Mouse (Mus musculus) myocyte (in vitro differentiated cells): ENCODE measurements around the gene Nab2. TPM values are rescaled to one million over a fixed set of nuclear protein-coding genes. Genes with fewer than 3 reads are reported as not detected.
A peak's percentile ranks its signal among the peaks of the same experiment; 100 is the strongest.

ENCODE experiments used
- H3K27me3 ChIP-seq: one replicate; pipeline ENCODE4 v1.6.1; 2011; ENCODE audit not compliant: control insufficient read depth, insufficient read depth, insufficient read length
- H3K36me3 ChIP-seq: one replicate; pipeline ENCODE4 v1.6.1; 2011; ENCODE audit not compliant: control insufficient read depth, insufficient read depth
- H3K4me2 ChIP-seq: one replicate; pipeline ENCODE4 v1.6.1; 2011; ENCODE audit warnings: low read depth, control low read depth
- H3K4me3 ChIP-seq: one replicate; pipeline ENCODE4 v1.5.1; 2011; ENCODE audit warnings: mild to moderate bottlenecking, control low read depth, moderate library complexity
- H3K79me2 ChIP-seq: one replicate; pipeline ENCODE4 v1.6.1; 2011; ENCODE audit not compliant: control insufficient read depth, insufficient read depth
- H3ac ChIP-seq: one replicate; pipeline ENCODE4 v1.6.1; 2011; ENCODE audit not compliant: control insufficient read depth, insufficient read length
- CEBPB ChIP-seq: IDR thresholded peaks from 2 replicates; pipeline ENCODE4 v1.6.1; 2011; ENCODE audit warnings: mild to moderate bottlenecking, moderate library complexity; ENCODE audit not compliant: poor library complexity, insufficient read depth, severe bottlenecking
- E2F4 ChIP-seq: IDR thresholded peaks from one replicate; pipeline ENCODE4 v1.6.1; 2011; ENCODE audit warnings: mild to moderate bottlenecking, control low read depth, moderate library complexity; ENCODE audit not compliant: insufficient read depth
- MAX ChIP-seq: IDR thresholded peaks from one replicate; pipeline ENCODE4 v1.6.1; 2011; ENCODE audit warnings: low read depth, mild to moderate bottlenecking, control low read depth
- MYOD1 ChIP-seq, 3 experiments: IDR thresholded peaks; one replicate each; pipeline ENCODE4 v1.6.1; 2011; ENCODE audit warnings: control low read depth in 2 of 3, low read depth in 2 of 3, mild to moderate bottlenecking in 2 of 3, moderate library complexity in 1 of 3; ENCODE audit not compliant: insufficient read length in 2 of 3, control insufficient read depth in 1 of 3
- MYOG ChIP-seq, 3 experiments: IDR thresholded peaks; one replicate each; pipeline ENCODE4 v1.6.1; 2011; ENCODE audit warnings: control low read depth in 2 of 3, low read depth in 2 of 3, mild to moderate bottlenecking in 2 of 3; ENCODE audit not compliant: insufficient read length in 2 of 3, control insufficient read depth in 1 of 3, insufficient read depth in 1 of 3
- POLR2A ChIP-seq: IDR thresholded peaks from one replicate; pipeline ENCODE4 v1.6.1; 2011; ENCODE audit warnings: low read depth, mild to moderate bottlenecking, control low read depth, moderate library complexity; ENCODE audit not compliant: insufficient read length
- POLR2AphosphoS2 ChIP-seq: IDR thresholded peaks from one replicate; pipeline ENCODE4 v1.6.1; 2011; ENCODE audit warnings: low read depth, control low read depth; ENCODE audit not compliant: insufficient read length
- REST ChIP-seq: IDR thresholded peaks from one replicate; pipeline ENCODE4 v1.6.1; 2011; ENCODE audit warnings: mild to moderate bottlenecking, control low read depth, moderate library complexity; ENCODE audit not compliant: insufficient read depth, insufficient read length
- SRF ChIP-seq: IDR thresholded peaks from one replicate; pipeline ENCODE4 v1.6.1; 2011; ENCODE audit warnings: low read depth; ENCODE audit not compliant: control insufficient read depth, insufficient read length
- TCF12 ChIP-seq: IDR thresholded peaks from one replicate; pipeline ENCODE4 v1.6.1; 2011; ENCODE audit warnings: mild to moderate bottlenecking, control low read depth; ENCODE audit not compliant: poor library complexity, insufficient read depth, severe bottlenecking
- TCF3 ChIP-seq: IDR thresholded peaks from one replicate; pipeline ENCODE4 v1.6.1; 2011; ENCODE audit warnings: low read depth, control low read depth; ENCODE audit not compliant: insufficient read length
- USF1 ChIP-seq: IDR thresholded peaks from one replicate; pipeline ENCODE4 v1.6.1; 2011; ENCODE audit warnings: low read depth, mild to moderate bottlenecking, control low read depth, moderate library complexity
- polyA plus RNA-seq: library from polyadenylated mRNA; unstranded; fragments of >200 nt; fragmentation: generic; extraction: Trizol; gene quantifications from one replicate; pipeline ENCODE4 v1.2.1, GENCODE M21; 2012; ENCODE audit warnings: missing spikeins

The Nab2 gene
- polyA plus RNA-seq, 1 experiment: 68.7 TPM

DNA sequence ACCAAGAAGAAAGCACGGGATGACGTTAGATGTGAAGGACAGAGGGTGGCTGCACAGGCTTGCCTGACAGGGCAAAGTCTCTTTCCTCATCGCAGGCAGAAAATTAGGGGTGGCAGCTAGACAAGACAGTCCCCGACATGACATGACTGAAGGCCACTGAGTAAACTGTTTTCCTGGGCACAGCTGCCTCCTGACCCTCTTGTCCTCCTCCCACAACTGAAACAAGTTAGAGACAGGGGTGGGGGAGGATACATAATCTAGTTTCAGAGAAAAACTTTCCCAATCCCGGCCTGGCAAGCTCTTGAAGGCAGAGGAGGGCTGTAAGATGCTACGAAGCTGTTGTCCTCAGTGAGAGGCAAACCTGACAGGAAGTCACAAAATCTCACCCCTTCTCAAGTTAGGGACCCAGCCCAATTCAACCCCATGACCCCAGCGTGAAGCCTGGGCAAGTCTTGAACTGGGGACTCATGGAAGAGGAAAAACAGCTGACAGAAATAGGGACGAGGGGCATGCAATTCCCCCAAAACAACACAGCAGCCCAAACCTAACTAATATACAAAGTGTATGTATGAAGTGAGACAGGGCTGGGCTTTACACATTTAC is 49.1 kb downstream of the Nab2 start:
- peak overlapping the region; percentile 85 for H3K4me3 ChIP-seq
- H3K79me2 ChIP-seq: peaks cover 57% of the 10 kb centered on the region
- TF ChIP-seq TCF12: no peak
- TF ChIP-seq POLR2A: no peak
- no peak for TF ChIP-seq MYOG (IDR thresholded peaks at IDR 0.05; ENCODE audit: control insufficient read depth in 1 of 3, insufficient read depth in 1 of 3, insufficient read length in 2 of 3, low read depth in 2 of 3)
- TF ChIP-seq CEBPB: no peak
- TF ChIP-seq MYOD1 (IDR thresholded peaks at IDR 0.05; ENCODE audit: control insufficient read depth in 1 of 3, insufficient read length in 2 of 3, low read depth in 2 of 3): no peak
- no peak for TF ChIP-seq MAX
- no peak for TF ChIP-seq E2F4
- no peak for TF ChIP-seq REST
- no peak for TF ChIP-seq USF1
- TF ChIP-seq POLR2AphosphoS2: no peak
- no peaks in the 10 kb centered on the region for H3K27me3 ChIP-seq
- peak overlapping the region; percentile 94 for H3K4me2 ChIP-seq
- no peaks in the 10 kb centered on the region for H3K36me3 ChIP-seq
- peak overlapping the region; percentile 3 for H3ac ChIP-seq

DNA sequence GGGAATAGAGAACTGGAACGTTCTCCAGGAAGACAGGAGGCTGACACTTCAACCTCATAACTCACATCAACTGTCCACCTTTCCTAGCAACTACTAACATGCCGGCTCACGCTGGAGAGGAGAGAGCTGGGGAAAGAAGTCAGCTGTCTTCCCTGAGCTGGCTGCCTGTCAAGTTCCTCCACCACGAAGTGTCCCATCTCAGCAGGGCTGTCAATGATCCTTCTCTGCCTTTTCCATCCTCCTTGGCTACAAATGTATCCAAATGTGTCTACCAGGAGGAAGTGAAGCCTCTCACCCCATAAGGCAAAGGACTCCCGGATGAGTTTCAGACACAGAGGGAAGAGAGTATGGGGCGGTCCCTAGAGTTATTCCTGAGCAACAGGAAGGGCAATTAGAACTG is 50.2 kb downstream of the Nab2 start:
- H3K27me3 ChIP-seq: no peaks in the 10 kb centered on the region
- TF ChIP-seq USF1 (no peak), MYOG (IDR thresholded peaks at IDR 0.05; ENCODE audit: control insufficient read depth in 1 of 3, insufficient read depth in 1 of 3, insufficient read length in 2 of 3, low read depth in 2 of 3) (peak in 1 of 3 experiments; percentile 79), TCF3 (no peak), MAX (no peak), E2F4 (no peak), REST (no peak), MYOD1 (IDR thresholded peaks at IDR 0.05; ENCODE audit: control insufficient read depth in 1 of 3, insufficient read length in 2 of 3, low read depth in 2 of 3) (peak; percentile 32 to 78 (median 67)), POLR2A (no peak), CEBPB (no peak)
- no peaks in the 10 kb centered on the region for H3K36me3 ChIP-seq
- peak overlapping the region; percentile 85 for H3K4me3 ChIP-seq
- H3K4me2 ChIP-seq: peak overlapping the region; percentile 94
- no peak overlapping the region for H3ac ChIP-seq
- peaks cover 67% of the 10 kb centered on the region for H3K79me2 ChIP-seq

DNA sequence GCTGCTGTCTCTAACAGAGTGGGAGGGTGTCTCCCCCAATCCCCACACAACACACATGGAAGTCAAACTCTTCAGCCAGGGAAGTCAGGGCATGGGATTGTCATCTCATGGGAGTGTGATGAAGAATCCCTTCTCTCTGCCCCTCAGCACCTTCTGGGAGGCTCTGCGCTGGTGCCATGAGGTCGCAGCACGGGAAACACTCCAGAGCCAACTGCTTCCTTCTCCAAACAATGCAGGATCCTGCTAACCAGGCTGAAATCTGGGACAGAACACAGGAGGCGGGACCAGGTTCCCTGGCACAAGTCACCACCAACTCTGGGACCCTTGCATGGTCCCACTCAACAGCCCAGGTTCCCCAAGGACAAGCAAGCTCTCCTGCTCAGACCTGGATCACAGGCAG is 51.1 kb downstream of the Nab2 start:
- Histone ChIP-seq H3K4me3 (peak overlapping the region; percentile 85), H3K27me3 (no peaks in the 10 kb centered on the region), H3K79me2 (peaks cover 76% of the 10 kb centered on the region), H3K4me2 (peak overlapping the region; percentile 94), H3ac (no peak overlapping the region), H3K36me3 (peaks cover 4% of the 10 kb centered on the region)
- TF ChIP-seq POLR2A (peak; percentile 12), TCF3 (no peak), MAX (no peak), MYOG (IDR thresholded peaks at IDR 0.05; ENCODE audit: control insufficient read depth in 1 of 3, insufficient read depth in 1 of 3, insufficient read length in 2 of 3, low read depth in 2 of 3) (no peak), USF1 (no peak), CEBPB (no peak), MYOD1 (IDR thresholded peaks at IDR 0.05; ENCODE audit: control insufficient read depth in 1 of 3, insufficient read length in 2 of 3, low read depth in 2 of 3) (no peak), SRF (no peak), TCF12 (no peak), POLR2AphosphoS2 (peak; percentile 49), REST (no peak)

DNA sequence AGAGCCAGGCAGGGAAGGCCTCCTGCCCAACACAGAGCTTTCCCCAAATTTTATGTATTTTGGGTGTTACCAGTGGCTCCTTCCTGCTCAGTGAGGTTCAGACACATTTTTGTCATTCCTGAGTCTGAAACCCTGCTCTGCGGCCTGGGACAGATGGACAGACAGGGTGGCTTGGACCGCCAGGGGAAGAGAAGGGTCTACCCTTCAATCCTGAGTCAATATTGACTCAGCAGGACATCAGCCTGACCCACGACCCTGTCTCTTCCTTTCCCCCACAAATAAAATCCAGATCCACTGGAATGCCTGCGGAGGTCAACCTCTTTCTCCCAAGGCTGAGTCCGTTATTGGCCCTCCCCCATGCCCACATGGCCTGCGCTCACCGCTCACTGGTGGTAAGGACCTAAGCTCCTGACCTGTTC is 52.1 kb downstream of the Nab2 start:
- H3K4me2 ChIP-seq: peak overlapping the region; percentile 94

More for the DNA sequence above, 52.1 kb downstream of the Nab2 start:
- Histone ChIP-seq H3ac (no peak overlapping the region), H3K27me3 (no peaks in the 10 kb centered on the region), H3K36me3 (peaks cover 13% of the 10 kb centered on the region), H3K79me2 (peaks cover 76% of the 10 kb centered on the region), H3K4me3 (peak overlapping the region; percentile 85)
- TF ChIP-seq MYOD1 (IDR thresholded peaks at IDR 0.05; ENCODE audit: control insufficient read depth in 1 of 3, insufficient read length in 2 of 3, low read depth in 2 of 3) (peak in 2 of 3 experiments; percentile 19 to 32), MYOG (IDR thresholded peaks at IDR 0.05; ENCODE audit: control insufficient read depth in 1 of 3, insufficient read depth in 1 of 3, insufficient read length in 2 of 3, low read depth in 2 of 3) (peak in 1 of 3 experiments; percentile 29), SRF (peak; percentile 22), POLR2AphosphoS2 (peak; percentile 38), POLR2A (peak; percentile 51), MAX (peak; percentile 35), USF1 (peak; percentile 37), TCF3 (no peak), CEBPB (no peak), TCF12 (no peak)
